Mouse (Mus musculus) liver, adult 2 months (tissue): ENCODE results near the gene Me3.

Source experiments
- CTCF ChIP-seq: fragments of 200-500 bp; IDR thresholded peaks from 2 replicates; pipeline ENCODE4 v1.5.1; 2011; ENCODE audit warnings: low read depth, low read length, control low read depth
- POLR2A ChIP-seq: fragments of 200-500 bp; IDR thresholded peaks from 2 replicates; pipeline ENCODE4 v1.6.1; 2011; ENCODE audit warnings: low read length, control low read depth; ENCODE audit not compliant: insufficient read depth; ENCODE audit errors: extremely low read depth

DNA sequence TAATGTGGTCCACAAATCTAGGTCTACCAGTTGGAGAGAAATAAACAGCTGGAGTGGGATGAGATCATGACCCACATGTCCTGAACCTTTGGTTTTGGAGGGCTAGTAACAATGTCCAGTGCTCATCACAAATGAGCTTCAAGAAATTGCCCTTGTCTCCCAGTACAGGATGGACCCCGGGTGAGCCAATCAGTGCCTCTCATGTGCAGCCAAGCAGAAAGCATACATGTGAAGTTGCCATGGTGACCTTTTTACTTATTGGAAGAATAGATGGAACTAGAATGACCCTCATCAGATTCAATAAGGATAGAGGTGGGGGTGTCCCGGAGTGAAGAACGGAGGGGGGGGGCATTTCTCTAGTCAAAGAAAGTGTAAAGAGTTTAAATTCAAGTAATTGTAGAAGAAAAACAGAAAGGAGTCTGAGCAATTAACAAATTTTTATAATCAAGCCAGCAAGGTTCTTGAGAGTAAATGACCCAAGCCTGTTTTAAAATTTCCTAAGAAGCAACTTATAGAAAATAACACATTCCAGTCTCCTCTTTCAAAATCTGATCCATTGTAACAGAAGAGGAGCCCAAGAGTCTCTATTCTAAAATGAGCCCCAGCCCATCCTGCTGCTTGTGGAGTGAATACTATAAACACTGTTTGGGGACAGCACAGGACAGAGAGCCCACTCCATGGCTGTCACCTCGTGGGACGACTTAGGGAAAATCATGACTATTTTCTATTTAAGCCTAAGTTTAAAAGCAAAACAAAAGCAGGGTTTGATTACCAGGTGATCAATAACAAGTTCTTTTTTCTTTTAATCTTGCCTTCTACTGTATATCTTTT, 134.7 kb downstream of the Me3 start:
- TF ChIP-seq CTCF (no peak), POLR2A (no peak)
